Mouse (Mus musculus) small intestine, adult 2 months (tissue): Measurements from ENCODE around the gene Wnt9b.

ENCODE experiments used
- CTCF ChIP-seq: fragments of 200-500 bp; IDR thresholded peaks from 2 replicates; pipeline ENCODE4 v1.5.1; 2012; ENCODE audit warnings: low read depth, mild to moderate bottlenecking, control low read depth, inconsistent platforms, low read length, moderate library complexity, mixed read lengths; ENCODE audit not compliant: insufficient replicate concordance, insufficient read length; ENCODE audit errors: extremely low read depth
- POLR2A ChIP-seq: fragments of 200-500 bp; IDR thresholded peaks from 2 replicates; pipeline ENCODE4 v1.6.1; 2012; ENCODE audit warnings: low read depth, mild to moderate bottlenecking, control low read depth, inconsistent platforms, low read length, moderate library complexity

DNA sequence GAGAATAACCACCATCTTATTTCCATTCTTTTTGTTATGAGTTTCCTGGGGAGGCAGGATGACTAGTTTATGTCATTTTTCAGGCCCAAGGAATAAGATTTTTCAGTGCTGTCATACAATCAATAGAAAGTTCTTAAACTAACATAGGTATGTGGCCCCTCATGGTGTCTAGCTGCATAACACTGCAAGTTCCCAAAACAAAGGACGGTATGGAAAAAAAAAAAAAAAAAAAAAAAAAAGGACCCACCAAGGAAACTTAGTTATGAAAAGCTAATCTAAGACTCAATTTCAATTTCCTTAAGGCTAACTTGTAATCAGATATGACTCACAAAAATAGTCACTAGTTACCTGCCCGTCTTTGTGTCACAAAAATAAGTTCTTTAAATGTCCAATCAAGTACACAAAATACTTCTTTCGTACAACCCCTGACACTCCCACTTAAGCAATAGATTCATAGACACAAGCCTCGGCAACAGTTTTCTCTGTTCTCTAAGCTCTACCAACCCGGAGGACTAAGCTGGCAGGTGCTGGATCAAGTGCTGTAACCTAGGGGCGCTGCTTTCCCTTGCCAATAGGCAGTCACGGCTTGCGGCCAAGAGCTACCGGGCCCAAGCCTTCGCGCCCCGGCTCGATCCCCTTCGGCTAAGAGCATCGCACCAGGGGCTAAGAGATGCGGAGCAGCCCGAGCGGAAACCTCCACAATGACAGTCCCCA is 52.6 kb downstream of the Wnt9b start:
- no peak for TF ChIP-seq POLR2A
- TF ChIP-seq CTCF = no peak
